Mouse (Mus musculus): ENCODE measurements around the gene Afmid.

GRCm38 (mm10) chr11:117810401-117811046 lies 15.2 kb upstream of the Afmid start:
- TF ChIP-seq CTCF (IDR thresholded peaks at IDR 0.05; ENCODE audit: borderline replicate concordance, control insufficient read depth, extremely low read depth, insufficient read depth, low read length, poor library complexity) (peak; percentile 43; the same call in 1 of the 2 replicates), POLR2A (IDR thresholded peaks at IDR 0.05; ENCODE audit: control insufficient read depth, extremely low read depth, insufficient read depth, low read length, poor library complexity) (peak; percentile 39; the same call in 1 of the 2 replicates)
